Mouse (Mus musculus) megakaryocyte, embryonic 14.5 days (primary cell): Measurements from ENCODE around the gene Cd37. TPM values are rescaled to one million over a fixed set of nuclear protein-coding genes. Genes with fewer than 3 reads are reported as not detected.
A peak's percentile ranks its signal among the peaks of the same experiment; 100 is the strongest.

Source experiments
- H3K27me3 ChIP-seq: replicated peaks from 2 replicates; pipeline ENCODE3; 2012; ENCODE audit warnings: inconsistent platforms
- H3K36me3 ChIP-seq: replicated peaks from 2 replicates; pipeline ENCODE3; 2012; ENCODE audit warnings: low read length, inconsistent platforms, mixed read lengths
- H3K4me1 ChIP-seq: 2 replicates; pipeline ENCODE4 v1.6.1; 2012; ENCODE audit warnings: inconsistent platforms
- H3K4me3 ChIP-seq: replicated peaks from 2 replicates; pipeline ENCODE3; 2012; ENCODE audit warnings: moderate library complexity, mild to moderate bottlenecking, inconsistent platforms
- H3K9me3 ChIP-seq: 2 replicates; pipeline ENCODE4 v1.6.1; 2012; ENCODE audit warnings: inconsistent platforms
- FLI1 ChIP-seq: IDR thresholded peaks from 2 replicates; pipeline ENCODE4 v1.6.1; 2012; ENCODE audit warnings: low read length, inconsistent platforms, mixed read lengths
- GATA1 ChIP-seq: IDR thresholded peaks from 3 replicates; pipeline ENCODE4 v1.6.1; 2012; ENCODE audit warnings: mixed read lengths, low read length, inconsistent platforms, borderline replicate concordance
- polyA plus RNA-seq: library from polyadenylated mRNA; stranded (reverse); fragments of >175 nt; gene quantifications from 2 replicates; pipeline ENCODE4 v1.2.3, GENCODE M21; 2012; ENCODE audit warnings: low replicate concordance; ENCODE audit not compliant: insufficient read depth

Gene Cd37
- polyA plus RNA-seq, 1 experiment = 212 TPM

DNA sequence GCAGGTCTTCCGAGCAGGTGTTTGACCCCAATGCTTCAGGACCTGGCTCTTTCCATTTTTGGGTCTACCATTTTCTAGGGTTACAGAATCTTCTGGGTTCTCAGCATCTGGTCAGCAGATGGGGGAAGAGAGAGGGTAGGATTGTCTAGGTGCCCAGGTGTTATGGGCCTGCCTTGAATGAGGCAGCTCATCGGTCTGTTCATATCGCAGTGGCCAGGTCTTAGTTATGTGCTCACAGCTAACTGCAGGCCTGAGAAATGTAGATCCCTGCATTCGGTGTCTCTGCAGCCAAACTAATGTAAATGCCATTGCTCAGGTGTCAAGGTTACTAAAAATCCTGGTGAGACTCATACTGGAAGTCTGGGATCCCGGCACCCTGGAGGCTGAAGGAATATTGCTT, 12.5 kb downstream of the Cd37 start:
- TF ChIP-seq FLI1 = no peak
- TF ChIP-seq GATA1 = no peak
- peaks cover 24% of the 10 kb centered on the region for H3K4me1 ChIP-seq
- no peaks in the 10 kb centered on the region for H3K9me3 ChIP-seq
- H3K27me3 ChIP-seq = peaks cover 37% of the 10 kb centered on the region
- H3K4me3 ChIP-seq = no peak overlapping the region
- H3K36me3 ChIP-seq = peaks cover 3% of the 10 kb centered on the region

DNA sequence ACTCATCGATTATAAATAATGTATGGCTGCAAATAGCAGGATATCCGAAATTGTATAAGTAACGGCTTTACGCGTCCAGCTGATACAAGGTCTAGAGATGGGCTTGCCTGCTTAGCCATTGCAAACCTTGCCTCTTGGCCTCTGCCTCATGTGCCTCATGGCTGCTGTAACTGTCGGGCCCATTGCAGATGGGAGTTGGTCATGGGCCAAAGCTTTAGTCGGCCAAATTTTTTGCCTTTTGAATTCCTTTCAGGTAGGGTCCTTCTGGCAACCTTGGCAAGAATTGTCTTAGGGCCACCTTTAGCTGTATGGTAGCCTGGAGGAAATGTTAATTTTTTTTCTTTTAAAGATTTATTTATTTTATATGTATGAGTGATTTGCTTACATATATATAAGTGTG, 14.1 kb downstream of the Cd37 start:
- Histone ChIP-seq H3K9me3 (no peaks in the 10 kb centered on the region), H3K36me3 (no peaks in the 10 kb centered on the region), H3K4me1 (peaks cover 35% of the 10 kb centered on the region), H3K4me3 (no peak overlapping the region), H3K27me3 (peaks cover 37% of the 10 kb centered on the region)
- TF ChIP-seq GATA1 = no peak
- TF ChIP-seq FLI1 = no peak

DNA sequence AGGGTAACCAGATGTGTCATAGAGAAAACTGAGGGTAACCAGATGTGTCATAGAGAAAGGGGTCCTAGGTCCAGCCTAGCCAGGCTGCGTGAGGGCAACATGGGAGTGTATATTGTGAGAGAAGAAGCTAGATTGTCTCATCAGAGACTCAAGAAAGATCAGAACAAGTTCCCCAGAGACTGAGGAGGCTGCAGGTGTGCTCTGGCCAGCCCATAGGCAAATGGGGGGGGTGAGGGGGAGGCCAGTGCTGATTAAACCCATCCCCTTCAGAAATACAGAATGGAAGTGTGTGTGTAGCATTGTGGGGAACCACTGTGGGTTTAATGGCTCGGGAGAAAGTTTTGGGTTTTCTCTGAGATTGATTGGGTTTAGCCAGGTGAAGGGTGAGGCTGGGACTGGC, 17.2 kb downstream of the Cd37 start:
- H3K4me1 ChIP-seq = peaks cover 47% of the 10 kb centered on the region
- H3K27me3 ChIP-seq = peaks cover 39% of the 10 kb centered on the region
- no peaks in the 10 kb centered on the region for H3K36me3 ChIP-seq
- TF ChIP-seq GATA1 = no peak
- TF ChIP-seq FLI1 = no peak
- H3K4me3 ChIP-seq = no peak overlapping the region
- H3K9me3 ChIP-seq = no peaks in the 10 kb centered on the region

DNA sequence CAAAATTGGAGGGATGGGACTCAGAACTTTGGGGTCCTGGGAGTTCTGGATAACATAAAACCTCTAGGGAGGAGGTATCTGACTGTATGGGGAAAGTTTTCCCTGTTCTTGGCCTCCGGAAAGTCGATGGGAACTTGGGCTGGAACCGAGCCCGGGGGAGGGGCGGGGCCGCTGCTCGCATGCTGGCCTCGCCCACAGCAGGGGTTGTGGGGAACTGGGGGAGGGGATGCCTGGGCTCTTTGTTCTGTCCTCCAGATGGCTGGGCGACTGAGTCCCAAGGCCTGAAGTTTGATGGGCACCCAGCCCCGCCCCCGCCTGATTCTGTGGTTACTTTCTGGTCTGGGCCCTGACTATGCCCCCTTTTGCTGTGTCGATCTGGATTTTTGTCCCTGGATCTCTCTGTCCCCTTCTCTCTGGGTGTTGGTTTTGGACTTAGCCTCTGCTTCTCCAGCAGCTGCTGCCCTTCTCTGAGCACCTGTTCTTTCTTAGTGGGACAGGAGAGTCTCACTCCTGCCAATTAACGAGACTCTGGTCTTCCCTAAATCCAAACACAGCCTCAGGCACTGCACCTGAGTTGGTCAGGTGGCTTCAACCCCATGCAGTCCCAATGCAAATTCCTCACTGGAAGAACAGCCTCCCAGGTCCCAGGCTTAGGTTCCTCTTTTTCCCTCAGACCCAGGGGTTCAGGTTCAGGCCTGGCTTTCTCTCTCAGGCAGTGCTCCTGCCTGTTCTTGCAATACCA, 22.3 kb downstream of the Cd37 start:
- Histone ChIP-seq H3K4me1 (peaks cover 54% of the 10 kb centered on the region), H3K36me3 (no peaks in the 10 kb centered on the region), H3K9me3 (peaks cover 3% of the 10 kb centered on the region; the same call in 1 of the 2 replicates), H3K4me3 (no peak overlapping the region), H3K27me3 (peaks cover 54% of the 10 kb centered on the region)
- TF ChIP-seq FLI1 (no peak), GATA1 (no peak)

DNA sequence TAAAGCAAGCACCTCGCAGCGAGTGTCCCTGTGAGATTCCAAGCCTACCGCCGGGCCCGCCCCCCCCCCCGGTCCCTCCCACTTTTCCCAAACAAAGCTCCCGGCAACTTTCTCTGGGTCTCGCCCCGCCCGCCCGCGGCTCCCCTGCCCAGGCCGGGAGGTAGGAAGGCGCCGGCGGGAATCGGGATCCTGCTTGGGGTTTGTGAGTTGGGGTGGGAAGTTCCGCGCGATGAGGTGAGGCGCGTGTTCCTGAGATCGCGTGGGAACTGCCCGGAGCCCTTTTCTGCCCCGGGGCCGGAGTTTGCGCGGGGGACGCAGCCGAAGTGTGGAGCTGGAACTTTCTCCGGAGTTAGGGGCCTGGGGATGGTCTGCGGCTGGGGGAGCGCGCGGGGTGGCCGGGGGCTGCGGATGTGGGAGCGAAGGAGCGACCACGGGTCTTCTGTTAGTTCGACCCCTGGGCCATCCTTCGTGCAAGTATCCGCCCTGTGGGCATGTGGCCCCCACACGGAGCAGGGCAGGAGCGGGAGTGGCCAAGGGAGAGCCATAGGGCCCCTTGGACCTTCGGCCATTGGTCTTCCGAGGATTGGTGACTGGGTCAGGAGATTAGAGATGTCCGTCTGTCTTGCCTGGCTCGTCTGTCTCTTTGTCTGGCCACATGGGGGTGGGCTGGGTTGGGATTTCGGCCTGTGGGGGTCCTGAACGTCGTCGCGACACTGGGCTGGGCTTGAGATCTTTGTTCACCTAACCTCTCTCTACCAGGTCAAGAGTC, 23.1 kb downstream of the Cd37 start, which contains the start of gene Tead2:
Gene Tead2, plus strand, starts transcription at position 81 of the 769 bp plus-strand sequence.
- Histone ChIP-seq H3K27me3 (peaks cover 59% of the 10 kb centered on the region), H3K4me1 (peaks cover 54% of the 10 kb centered on the region), H3K9me3 (peaks cover 3% of the 10 kb centered on the region; the same call in 1 of the 2 replicates), H3K4me3 (peak within 1 kb of the TSS; percentile 15), H3K36me3 (no peaks in the 10 kb centered on the region)
- TF ChIP-seq FLI1 = no peak
- no peak for TF ChIP-seq GATA1

DNA sequence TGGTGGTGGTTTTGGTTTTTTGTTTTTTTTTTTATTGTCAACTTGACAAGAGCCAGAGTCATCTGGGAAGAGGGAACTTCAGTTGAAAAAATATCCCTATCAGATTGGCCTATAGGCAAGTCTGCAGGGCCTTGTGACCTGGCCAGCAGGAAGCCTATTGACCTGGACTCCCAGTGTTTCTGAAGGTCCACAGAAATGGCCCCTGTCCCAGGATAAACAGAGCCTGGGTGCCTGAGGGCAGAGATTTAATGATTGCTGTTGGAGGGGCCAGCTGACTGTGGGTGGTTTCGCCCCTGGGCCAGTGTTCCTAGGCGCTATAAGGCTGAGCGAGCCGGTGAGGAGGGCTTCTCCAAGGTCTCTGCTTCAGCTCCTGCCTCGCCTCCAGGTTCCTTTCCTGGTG, 25.2 kb downstream of the Cd37 start:
- Histone ChIP-seq H3K9me3 (peaks cover 6% of the 10 kb centered on the region; the same call in 1 of the 2 replicates), H3K4me1 (peaks cover 33% of the 10 kb centered on the region), H3K4me3 (no peak overlapping the region), H3K27me3 (peaks cover 77% of the 10 kb centered on the region), H3K36me3 (no peaks in the 10 kb centered on the region)
- TF ChIP-seq FLI1 (no peak), GATA1 (no peak)

DNA sequence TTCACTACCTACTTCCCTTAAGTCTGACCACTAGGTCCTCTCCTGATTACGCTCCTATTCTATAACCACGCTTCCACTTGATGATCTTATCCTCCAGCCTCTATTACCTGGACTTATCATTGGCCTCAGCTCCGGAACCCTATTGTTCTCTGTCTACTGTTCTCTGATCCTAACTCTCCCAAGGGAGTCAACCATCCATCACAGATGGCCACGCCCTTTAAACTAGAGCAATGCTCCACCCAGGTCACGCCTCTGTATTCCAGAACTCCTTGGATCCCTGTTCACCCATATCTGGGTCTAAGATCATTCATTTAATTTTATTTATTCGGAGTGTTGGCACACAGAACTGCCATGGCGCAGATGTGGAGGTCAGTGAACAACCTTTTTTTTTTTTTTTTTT, 26.6 kb downstream of the Cd37 start:
- Histone ChIP-seq H3K9me3 (peaks cover 9% of the 10 kb centered on the region; the same call in 1 of the 2 replicates), H3K4me1 (peaks cover 32% of the 10 kb centered on the region), H3K27me3 (peaks cover 76% of the 10 kb centered on the region), H3K4me3 (peak overlapping the region; percentile 50), H3K36me3 (no peaks in the 10 kb centered on the region)
- no peak for TF ChIP-seq GATA1
- no peak for TF ChIP-seq FLI1

DNA sequence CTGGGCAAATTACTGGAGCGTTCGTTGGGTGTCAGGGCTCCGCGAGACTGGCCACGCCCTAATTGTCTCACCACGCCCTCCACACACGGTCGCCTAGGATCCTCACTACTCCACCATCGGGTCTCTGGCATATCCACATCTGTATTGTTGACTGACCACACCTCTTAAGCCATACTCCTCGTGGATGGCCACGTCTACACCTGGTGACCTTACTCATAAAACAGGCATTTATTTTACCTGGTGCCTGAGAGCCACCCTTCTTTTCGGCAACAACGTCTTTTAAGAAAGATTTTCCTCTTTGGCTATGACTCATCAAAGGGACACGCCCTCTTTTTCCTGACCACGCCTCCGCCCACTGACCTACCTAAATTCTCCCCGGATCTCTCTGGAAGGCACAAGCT, 27.1 kb downstream of the Cd37 start, which contains the start of gene Dkkl1:
Gene Dkkl1, minus strand, starts transcription at position 297 of the 401 bp plus-strand sequence.
- TF ChIP-seq GATA1 (no peak), FLI1 (no peak)
- Histone ChIP-seq H3K9me3 (peaks cover 9% of the 10 kb centered on the region; the same call in 1 of the 2 replicates), H3K27me3 (peaks cover 73% of the 10 kb centered on the region), H3K4me1 (peaks cover 28% of the 10 kb centered on the region), H3K36me3 (no peaks in the 10 kb centered on the region), H3K4me3 (peak within 1 kb of the TSS; percentile 85)

DNA sequence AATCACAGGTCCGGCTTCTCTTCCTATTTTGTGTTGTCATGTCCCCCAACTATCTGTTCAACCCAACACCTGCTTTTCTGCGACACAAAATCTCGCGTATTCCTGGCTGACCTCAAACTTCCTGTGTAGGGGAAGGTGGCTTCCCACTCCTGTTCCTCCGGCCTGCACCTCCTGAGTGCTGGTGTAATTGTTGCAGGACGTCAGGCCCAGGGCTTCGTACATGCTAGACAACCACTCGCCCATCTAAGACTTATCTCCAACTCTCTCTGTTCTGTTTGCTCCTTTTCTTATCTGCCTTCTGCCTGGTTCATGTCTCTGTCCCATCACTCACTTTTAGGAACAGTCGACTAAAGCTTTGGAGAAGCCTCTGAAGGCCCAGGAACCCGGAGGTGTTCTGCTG, 27.8 kb downstream of the Cd37 start:
- H3K9me3 ChIP-seq = peaks cover 9% of the 10 kb centered on the region; the same call in 1 of the 2 replicates
- TF ChIP-seq FLI1 (no peak), GATA1 (no peak)
- no peak overlapping the region for H3K4me3 ChIP-seq
- peaks cover 20% of the 10 kb centered on the region for H3K4me1 ChIP-seq
- peaks cover 69% of the 10 kb centered on the region for H3K27me3 ChIP-seq
- H3K36me3 ChIP-seq = no peaks in the 10 kb centered on the region

DNA sequence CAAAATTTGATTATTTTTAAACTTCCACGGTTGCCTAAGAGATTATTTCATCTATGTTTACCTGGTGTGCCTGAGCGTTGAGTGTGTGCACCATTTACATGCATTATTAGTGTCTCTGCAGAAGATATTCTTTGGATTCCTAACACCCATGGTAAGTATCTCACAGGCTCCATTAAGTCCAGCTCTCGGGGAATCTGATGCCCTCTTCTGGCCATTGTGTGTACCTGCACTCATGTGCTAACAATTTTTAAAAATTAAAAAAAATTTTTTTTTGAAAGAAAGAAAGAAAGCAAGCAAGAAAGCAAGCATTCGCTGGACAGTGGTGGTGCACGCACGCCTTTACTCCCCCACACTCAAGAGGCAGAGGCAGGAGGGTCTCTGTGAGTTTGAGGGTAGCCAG, 30.7 kb downstream of the Cd37 start:
- peaks cover 30% of the 10 kb centered on the region for H3K4me1 ChIP-seq
- 0 out of 2 replicates have a peak, but pooled peaks cover 7% of the 10 kb centered on the region for H3K9me3 ChIP-seq
- H3K27me3 ChIP-seq = peaks cover 73% of the 10 kb centered on the region
- no peak overlapping the region for H3K4me3 ChIP-seq
- H3K36me3 ChIP-seq = no peaks in the 10 kb centered on the region
- TF ChIP-seq GATA1 (no peak), FLI1 (no peak)
